Comparison of ENCODE assay signal across 13 mouse cellular contexts in genomic region chr9:104260306-104260705, GRCm38 (mm10). TPM values are rescaled to one million over a fixed set of nuclear protein-coding genes. Genes with fewer than 3 reads are reported as not detected.
DNase-seq lines count a peak whose midpoint lies in the region; ATAC-seq lines count a peak whose summit lies in the region.
"Had no signal": no experiment of that assay in that cellular context is flagged by ENCODE, and none has a peak within 500 bp of the region (broad histone marks: within the 10 kb centered on the region; RNA-seq: fewer than 3 reads in every experiment).

No protein-coding gene starts in this region.

- H3K27me3 ChIP-seq in heart, embryonic 15.5 days: no peaks in the 10 kb centered on the region
- no peaks in the 10 kb centered on the region for H3K27me3 ChIP-seq in heart, embryonic 10.5 days (ENCODE audit: insufficient read depth, poor library complexity, severe bottlenecking)
- H3K27me3 ChIP-seq in neural tube, embryonic 13.5 days: peaks cover 5% of the 10 kb centered on the region; the same call in 1 of the 2 replicates
- H3K27me3 ChIP-seq: liver, embryonic 15.5 days had no signal

- ATAC-seq in heart, embryonic 15.5 days (replicated peaks; ENCODE audit: insufficient number of reproducible peaks, insufficient read depth, low FRiP score, low read depth): no peak
- no peak for ATAC-seq in neural tube, embryonic 13.5 days (ENCODE audit: low read depth)

- 63% methylated on average over 4 of the region's 4 CpGs for WGBS in heart, embryonic 15.5 days
- WGBS in heart, embryonic 10.5 days: 67% methylated on average over 4 of the region's 4 CpGs
- WGBS in neural tube, embryonic 13.5 days: 34% methylated on average over 4 of the region's 4 CpGs

- no peak for DNase-seq in heart, embryonic 10.5 days (ENCODE audit: low spot score)
- DNase-seq in lung, postnatal 10 days: peak; percentile 21
- no peak for DNase-seq in lung, postnatal 4 days
- peak; percentile 65 to 79 for DNase-seq in kidney, adult 8-10 months
- DNase-seq in embryo, embryonic 10 days (ENCODE audit: low spot score): no peak
- DNase-seq: cerebellum, postnatal 14 days; layer of hippocampus, postnatal 36 days; retina, postnatal 1 day; thymus, postnatal 14 days had no signal

- no peak overlapping the region; the same call in 1 of the 2 replicates for H3K4me2 ChIP-seq in heart, embryonic 15.5 days
- peak overlapping the region; percentile 89; the same call in 1 of the 2 replicates for H3K4me2 ChIP-seq in neural tube, embryonic 13.5 days

- H3K4me1 ChIP-seq in heart, embryonic 15.5 days (replicated peaks): peaks cover 15% of the 10 kb centered on the region
- peaks cover 13% of the 10 kb centered on the region; the same call in 1 of the 2 replicates for H3K4me1 ChIP-seq in heart, embryonic 10.5 days
- H3K4me1 ChIP-seq in neural tube, embryonic 13.5 days (replicated peaks): peaks cover 36% of the 10 kb centered on the region

- H3K9ac ChIP-seq in heart, embryonic 15.5 days: no peak overlapping the region
- peak overlapping the region; percentile 31; the same call in 1 of the 2 replicates for H3K9ac ChIP-seq in neural tube, embryonic 13.5 days
- H3K9ac ChIP-seq: liver, embryonic 15.5 days had no signal

- no peaks in the 10 kb centered on the region for H3K36me3 ChIP-seq in heart, embryonic 15.5 days
- no peaks in the 10 kb centered on the region for H3K36me3 ChIP-seq in heart, embryonic 10.5 days
- 0 out of 2 replicates have a peak, but pooled peaks cover 6% of the 10 kb centered on the region for H3K36me3 ChIP-seq in neural tube, embryonic 13.5 days
- H3K36me3 ChIP-seq: liver, embryonic 15.5 days had no signal

- H3K4me3 ChIP-seq in heart, embryonic 15.5 days: no peak overlapping the region
- no peak overlapping the region for H3K4me3 ChIP-seq in heart, embryonic 10.5 days
- H3K4me3 ChIP-seq in neural tube, embryonic 13.5 days: no peak overlapping the region
- H3K4me3 ChIP-seq: erythroblast, embryonic 14.5 days had no signal

- peak overlapping the region; percentile 27; the same call in 1 of the 2 replicates for H3K27ac ChIP-seq in heart, embryonic 15.5 days
- H3K27ac ChIP-seq in heart, embryonic 10.5 days: no peak overlapping the region
- H3K27ac ChIP-seq in neural tube, embryonic 13.5 days (replicated peaks): no peak overlapping the region
- H3K27ac ChIP-seq: liver, embryonic 15.5 days had no signal

- no peaks in the 10 kb centered on the region for H3K9me3 ChIP-seq in heart, embryonic 15.5 days (replicated peaks)
- no peaks in the 10 kb centered on the region for H3K9me3 ChIP-seq in heart, embryonic 10.5 days
- no peaks in the 10 kb centered on the region for H3K9me3 ChIP-seq in neural tube, embryonic 13.5 days
- H3K9me3 ChIP-seq: liver, embryonic 15.5 days had no signal

RNA-seq across cellular contexts. Expression of gene Dnajc13, which starts 2.4 kb away (rescaled TPM):
- polyA plus RNA-seq in heart, embryonic 15.5 days (2015; fragmentation: Nextera tagmentation; extraction: Ambion mirVana): 14.8 and 17.0 TPM in 2 replicates
- 21.5 and 23.6 TPM in 2 replicates for polyA plus RNA-seq in heart, embryonic 10.5 days (2016; fragmentation: Nextera tagmentation; extraction: Ambion mirVana)
- polyA plus RNA-seq in neural tube, embryonic 13.5 days (2015; fragmentation: Nextera tagmentation; extraction: Ambion mirVana): 16.3 and 19.5 TPM in 2 replicates

Comparison
In these comparisons a context has a peak if more than half of its experiments do, and no peak if none do; other contexts are left out.
1. DNase-seq: peak in lung, postnatal 10 days (single experiment) and kidney, adult 8-10 months (2 of 2); none in heart, embryonic 10.5 days (single experiment), lung, postnatal 4 days (0 of 2) and embryo, embryonic 10 days (single experiment).